Mouse (Mus musculus): Measurements from ENCODE around the gene Wnt9a. TPM values are rescaled to one million over a fixed set of nuclear protein-coding genes. Genes with fewer than 3 reads are reported as not detected.
A peak's percentile ranks its signal among the peaks of the same experiment; 100 is the strongest.
"Not testable (repeated sequence)": the region's sequence is repeated elsewhere in the genome, so short reads cannot be mapped to it uniquely, and the experiment has no call there.

The Wnt9a gene
- polyA plus RNA-seq, 1 experiment from 2014 or later = 3.9 TPM

GRCm38 (mm10) chr11:59297941-59298340, 8.8 kb upstream of the Wnt9a start:
- Histone ChIP-seq H3K4me2 (ENCODE audit: low read depth, low read length) (no peak overlapping the region), H3K4me3 (ENCODE audit: low read length) (no peak overlapping the region), H3K9me3 (ENCODE audit: control insufficient read depth, low read length) (no peaks in the 10 kb centered on the region), H3K4me1 (replicated peaks; ENCODE audit: control insufficient read depth, insufficient read depth, low read length) (no peaks in the 10 kb centered on the region), H3K9ac (ENCODE audit: low read length) (no peak overlapping the region), H3K27ac (ENCODE audit: low read length) (no peak overlapping the region), H3K27me3 (ENCODE audit: control insufficient read depth, insufficient read depth, low read depth, low read length) (peaks cover 15% of the 10 kb centered on the region), H3K36me3 (ENCODE audit: control insufficient read depth, insufficient read depth, low read length) (no peaks in the 10 kb centered on the region)
- ATAC-seq (ENCODE audit: low read depth) = no peak; the same call in 1 of the 2 replicates
- WGBS = 15% methylated on average over 7 of the region's 7 CpGs

GRCm38 (mm10) chr11:59300185-59300584, 6.5 kb upstream of the Wnt9a start:
- 10% methylated on average over 3 of the region's 3 CpGs for WGBS
- peaks cover 16% of the 10 kb centered on the region for H3K27me3 ChIP-seq (ENCODE audit: control insufficient read depth, insufficient read depth, low read depth, low read length)
- H3K27ac ChIP-seq (ENCODE audit: low read length) = no peak overlapping the region
- ATAC-seq (ENCODE audit: low read depth) = no peak
- H3K4me1 ChIP-seq (replicated peaks; ENCODE audit: control insufficient read depth, insufficient read depth, low read length) = no peaks in the 10 kb centered on the region
- no peak overlapping the region for H3K4me2 ChIP-seq (ENCODE audit: low read depth, low read length)
- H3K9ac ChIP-seq (ENCODE audit: low read length) = no peak overlapping the region
- H3K4me3 ChIP-seq (ENCODE audit: low read length) = no peak overlapping the region
- H3K9me3 ChIP-seq (ENCODE audit: control insufficient read depth, low read length) = no peaks in the 10 kb centered on the region
- H3K36me3 ChIP-seq (ENCODE audit: control insufficient read depth, insufficient read depth, low read length) = no peaks in the 10 kb centered on the region

GRCm38 (mm10) chr11:59301053-59301452, 5.7 kb upstream of the Wnt9a start:
- ATAC-seq (ENCODE audit: low read depth); H3K9ac ChIP-seq (ENCODE audit: low read length); H3K36me3 ChIP-seq (ENCODE audit: control insufficient read depth, insufficient read depth, low read length); H3K4me3 ChIP-seq (ENCODE audit: low read length); H3K4me2 ChIP-seq (ENCODE audit: low read depth, low read length); H3K27ac ChIP-seq (ENCODE audit: low read length); H3K4me1 ChIP-seq (replicated peaks; ENCODE audit: control insufficient read depth, insufficient read depth, low read length); H3K9me3 ChIP-seq (ENCODE audit: control insufficient read depth, low read length): not testable (repeated sequence)
- H3K27me3 ChIP-seq (ENCODE audit: control insufficient read depth, insufficient read depth, low read depth, low read length) = peaks cover 24% of the 10 kb centered on the region
- WGBS = 57% methylated on average over 2 of the region's 2 CpGs

GRCm38 (mm10) chr11:59302700-59303569, 3.8 kb upstream of the Wnt9a start:
- no peaks in the 10 kb centered on the region for H3K36me3 ChIP-seq (ENCODE audit: control insufficient read depth, insufficient read depth, low read length)
- H3K4me3 ChIP-seq (ENCODE audit: low read length) = no peak overlapping the region
- ATAC-seq (ENCODE audit: low read depth) = peak; percentile 24; the same call in 1 of the 2 replicates
- no peak overlapping the region for H3K27ac ChIP-seq (ENCODE audit: low read length)
- H3K9ac ChIP-seq (ENCODE audit: low read length) = no peak overlapping the region
- 20% methylated on average over 5 of the region's 10 CpGs for WGBS
- H3K9me3 ChIP-seq (ENCODE audit: control insufficient read depth, low read length) = no peaks in the 10 kb centered on the region
- peaks cover 40% of the 10 kb centered on the region for H3K27me3 ChIP-seq (ENCODE audit: control insufficient read depth, insufficient read depth, low read depth, low read length)
- H3K4me2 ChIP-seq (ENCODE audit: low read depth, low read length) = no peak overlapping the region
- peaks cover 5% of the 10 kb centered on the region; the same call in 1 of the 2 replicates for H3K4me1 ChIP-seq (replicated peaks; ENCODE audit: control insufficient read depth, insufficient read depth, low read length)

- H3K4me1 ChIP-seq (replicated peaks; ENCODE audit: control insufficient read depth, insufficient read depth, low read length) = peaks cover 17% of the 10 kb centered on the region
- no peak overlapping the region for H3K4me3 ChIP-seq (ENCODE audit: low read length)
- peaks cover 59% of the 10 kb centered on the region for H3K27me3 ChIP-seq (ENCODE audit: control insufficient read depth, insufficient read depth, low read depth, low read length)
- H3K9ac ChIP-seq (ENCODE audit: low read length) = no peak overlapping the region
- H3K9me3 ChIP-seq (ENCODE audit: control insufficient read depth, low read length) = no peaks in the 10 kb centered on the region
- H3K36me3 ChIP-seq (ENCODE audit: control insufficient read depth, insufficient read depth, low read length) = no peaks in the 10 kb centered on the region
- ATAC-seq (ENCODE audit: low read depth) = no peak
- no peak overlapping the region for H3K27ac ChIP-seq (ENCODE audit: low read length)
- no peak overlapping the region for H3K4me2 ChIP-seq (ENCODE audit: low read depth, low read length)
- 25% methylated on average over 22 of the region's 22 CpGs for WGBS
Observed at GRCm38 (mm10) chr11:59305008-59305820, 1.5 kb upstream of the Wnt9a start.

- Histone ChIP-seq H3K27ac (ENCODE audit: low read length) (no peak overlapping the region), H3K4me3 (ENCODE audit: low read length) (peak overlapping the region; percentile 68), H3K36me3 (ENCODE audit: control insufficient read depth, insufficient read depth, low read length) (no peaks in the 10 kb centered on the region), H3K27me3 (ENCODE audit: control insufficient read depth, insufficient read depth, low read depth, low read length) (peaks cover 59% of the 10 kb centered on the region), H3K9ac (ENCODE audit: low read length) (peak overlapping the region; percentile 63), H3K4me1 (replicated peaks; ENCODE audit: control insufficient read depth, insufficient read depth, low read length) (peaks cover 17% of the 10 kb centered on the region), H3K4me2 (ENCODE audit: low read depth, low read length) (peak overlapping the region; percentile 96; the same call in 1 of the 2 replicates), H3K9me3 (ENCODE audit: control insufficient read depth, low read length) (no peaks in the 10 kb centered on the region)
- WGBS = 11% methylated on average over 10 of the region's 10 CpGs
- ATAC-seq (ENCODE audit: low read depth) = no peak
Observed at GRCm38 (mm10) chr11:59305821-59306215, 910 bp upstream of the Wnt9a start.

GRCm38 (mm10) chr11:59307422-59308163, 865 bp downstream of the Wnt9a start:
- Histone ChIP-seq H3K27me3 (ENCODE audit: control insufficient read depth, insufficient read depth, low read depth, low read length) (peaks cover 59% of the 10 kb centered on the region), H3K9ac (ENCODE audit: low read length) (peak overlapping the region; percentile 75), H3K4me2 (ENCODE audit: low read depth, low read length) (peak overlapping the region; percentile 96), H3K27ac (ENCODE audit: low read length) (no peak overlapping the region), H3K36me3 (ENCODE audit: control insufficient read depth, insufficient read depth, low read length) (no peaks in the 10 kb centered on the region), H3K4me3 (ENCODE audit: low read length) (peak overlapping the region; percentile 68), H3K9me3 (ENCODE audit: control insufficient read depth, low read length) (no peaks in the 10 kb centered on the region), H3K4me1 (replicated peaks; ENCODE audit: control insufficient read depth, insufficient read depth, low read length) (peaks cover 17% of the 10 kb centered on the region)
- ATAC-seq (ENCODE audit: low read depth) = peak; percentile 53; the same call in 1 of the 2 replicates
- WGBS = under 1% methylated on average over 45 of the region's 45 CpGs

GRCm38 (mm10) chr11:59308164-59308542, 1.4 kb downstream of the Wnt9a start:
- Histone ChIP-seq H3K27me3 (ENCODE audit: control insufficient read depth, insufficient read depth, low read depth, low read length) (peaks cover 59% of the 10 kb centered on the region), H3K27ac (ENCODE audit: low read length) (no peak overlapping the region), H3K4me2 (ENCODE audit: low read depth, low read length) (peak overlapping the region; percentile 37), H3K9ac (ENCODE audit: low read length) (peak overlapping the region; percentile 33; the same call in 1 of the 2 replicates), H3K9me3 (ENCODE audit: control insufficient read depth, low read length) (no peaks in the 10 kb centered on the region), H3K36me3 (ENCODE audit: control insufficient read depth, insufficient read depth, low read length) (no peaks in the 10 kb centered on the region), H3K4me1 (replicated peaks; ENCODE audit: control insufficient read depth, insufficient read depth, low read length) (peaks cover 18% of the 10 kb centered on the region), H3K4me3 (ENCODE audit: low read length) (peak overlapping the region; percentile 16; the same call in 1 of the 2 replicates)
- WGBS = 27% methylated on average over 12 of the region's 12 CpGs
- no peak for ATAC-seq (ENCODE audit: low read depth)

Measured in lung, embryonic 16.5 days (tissue).